Mouse (Mus musculus) liver, embryonic 14.5 days (tissue): ENCODE data around the gene Dock8.

Experiments
- CTCF ChIP-seq: IDR thresholded peaks from 2 replicates; pipeline ENCODE4 v1.5.1; 2016; ENCODE audit warnings: antibody characterized with exemption, low read depth, control low read depth
- EP300 ChIP-seq: IDR thresholded peaks from 2 replicates; pipeline ENCODE4 v1.6.1; 2016; ENCODE audit warnings: antibody characterized with exemption, low read depth

GRCm38 (mm10) chr19:25098941-25099340 lies 99.6 kb downstream of the Dock8 start:
- TF ChIP-seq CTCF: no peak
- TF ChIP-seq EP300: no peak
